Mouse (Mus musculus): ENCODE data around the gene Gnl2.

Gene Gnl2

DNA sequence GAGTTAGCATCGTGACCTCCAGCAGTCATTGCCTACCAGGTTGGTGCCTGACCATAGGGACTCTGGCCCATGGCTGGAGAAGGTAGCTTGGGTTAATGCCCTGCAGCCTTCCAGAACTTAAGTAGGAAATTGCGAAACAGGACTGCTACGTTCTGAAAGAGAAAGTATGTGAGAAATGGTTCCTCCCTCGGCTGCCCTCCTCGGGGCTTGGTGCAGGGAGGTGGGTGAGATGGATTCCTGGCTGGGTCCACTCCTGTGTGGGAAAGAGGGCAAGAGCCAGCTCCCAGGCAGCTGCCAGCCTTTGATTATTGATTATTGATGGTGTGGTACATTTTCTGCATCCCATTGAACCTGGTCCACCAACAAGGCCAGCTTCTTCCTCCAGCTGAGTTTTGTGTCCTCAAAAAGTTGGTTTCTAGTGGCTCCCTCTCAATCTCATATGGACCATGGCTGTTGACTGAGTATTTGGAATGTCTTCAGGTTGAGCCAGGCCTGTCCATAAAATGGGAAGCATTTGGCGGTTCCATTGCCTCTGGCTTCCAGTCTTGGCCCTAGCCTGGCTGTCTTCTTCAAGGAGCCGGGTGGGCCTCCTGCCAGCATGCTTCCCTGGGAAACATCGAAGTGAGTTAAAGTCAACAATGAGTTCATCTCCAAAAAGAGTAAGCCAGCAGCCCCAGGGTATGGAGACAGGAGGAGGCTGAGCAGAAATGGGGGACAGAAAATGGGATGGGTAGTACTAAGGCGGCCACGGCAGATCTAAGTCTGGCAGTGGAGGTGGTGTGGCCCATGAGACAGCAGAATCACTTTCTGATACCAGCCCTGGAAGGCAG, at the start of gene Gnl2:
TSS of gene Gnl2 (plus strand) at position 780 of the 830 bp plus-strand sequence.
- Histone ChIP-seq H3K4me1 (replicated peaks; ENCODE audit: low read depth, low read length) (peaks cover 4% of the 10 kb centered on the region; the same call in 1 of the 2 replicates), H3K4me3 (replicated peaks; ENCODE audit: low read length) (no peak within 1 kb of the TSS), H3K36me3 (ENCODE audit: insufficient read depth, low read length) (no peaks in the 10 kb centered on the region), H3K9me3 (ENCODE audit: low read length) (no peaks in the 10 kb centered on the region), H3K27me3 (ENCODE audit: insufficient read depth, low read length) (peaks cover 31% of the 10 kb centered on the region)
- no peak for TF ChIP-seq CTCF (conservative IDR thresholded peaks at IDR 0.05; ENCODE audit: low read length)
- TF ChIP-seq NANOG (IDR thresholded peaks at IDR 0.05; ENCODE audit: borderline replicate concordance, low read length) = no peak
- TF ChIP-seq POU5F1 (IDR thresholded peaks at IDR 0.05; ENCODE audit: borderline replicate concordance, low read length) = no peak

DNA sequence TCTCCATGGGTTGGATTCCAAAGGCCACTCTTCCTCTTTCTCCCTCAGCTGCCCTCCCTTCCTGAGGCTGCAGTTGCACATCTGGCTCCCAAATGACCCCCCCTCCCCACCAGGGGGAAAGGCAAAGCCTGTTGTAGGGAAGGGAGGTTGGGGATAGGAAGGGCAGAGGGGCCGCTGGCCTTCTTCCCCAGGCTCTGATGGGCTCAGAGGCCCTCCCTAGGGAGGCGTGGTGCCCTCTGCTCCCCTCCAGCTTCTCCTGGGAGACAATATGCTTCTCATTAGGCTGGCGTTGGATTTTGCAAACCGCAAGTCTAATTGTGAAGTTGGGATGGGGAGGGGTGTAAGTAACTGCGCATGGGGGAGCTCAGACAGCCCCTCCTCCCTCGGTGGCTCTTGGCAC, 47.7 kb upstream of the Gnl2 start:
- Histone ChIP-seq H3K4me1 (replicated peaks; ENCODE audit: low read depth, low read length) (peaks cover 18% of the 10 kb centered on the region), H3K27me3 (ENCODE audit: insufficient read depth, low read length) (peaks cover 53% of the 10 kb centered on the region), H3K4me3 (replicated peaks; ENCODE audit: low read length) (0 out of 2 replicates have a peak overlapping the region, but pooled peaks have one; percentile 4), H3K9me3 (ENCODE audit: low read length) (no peaks in the 10 kb centered on the region), H3K36me3 (ENCODE audit: insufficient read depth, low read length) (no peaks in the 10 kb centered on the region)
- TF ChIP-seq NANOG (IDR thresholded peaks at IDR 0.05; ENCODE audit: borderline replicate concordance, low read length) (no peak), POU5F1 (IDR thresholded peaks at IDR 0.05; ENCODE audit: borderline replicate concordance, low read length) (no peak), CTCF (conservative IDR thresholded peaks at IDR 0.05; ENCODE audit: low read length) (no peak)

DNA sequence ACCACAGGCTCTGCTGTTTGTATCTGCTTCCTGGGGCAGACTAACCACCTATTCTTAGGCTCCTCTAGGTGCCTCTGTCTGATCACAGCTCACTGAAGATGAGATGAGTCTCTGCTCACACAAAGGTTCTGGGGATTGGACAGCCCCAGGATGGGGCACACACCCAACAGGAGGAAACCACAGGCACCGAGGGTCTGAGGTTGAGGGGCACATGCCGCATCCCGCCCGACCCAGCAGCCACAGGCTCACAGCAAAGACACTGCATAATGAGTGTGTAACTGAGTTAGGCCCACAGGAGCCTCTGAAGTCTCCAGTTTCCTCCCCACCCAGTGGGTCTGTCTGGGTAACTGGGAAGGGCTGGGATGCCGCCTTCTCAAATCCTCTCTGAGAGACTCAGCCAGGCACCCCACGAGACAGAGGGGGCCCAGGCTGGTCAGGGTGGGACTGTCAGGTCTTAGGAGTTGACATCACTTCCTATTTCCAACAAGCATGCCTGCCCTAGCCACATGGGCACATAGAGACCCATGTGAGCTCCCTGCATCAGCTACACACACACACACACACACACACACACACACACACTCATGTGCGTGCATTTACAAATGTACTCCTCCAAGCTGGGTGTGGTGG, 47.1 kb upstream of the Gnl2 start:
- Histone ChIP-seq H3K4me3 (replicated peaks; ENCODE audit: low read length) (0 out of 2 replicates have a peak overlapping the region, but pooled peaks have one; percentile 4), H3K36me3 (ENCODE audit: insufficient read depth, low read length) (no peaks in the 10 kb centered on the region), H3K4me1 (replicated peaks; ENCODE audit: low read depth, low read length) (peaks cover 18% of the 10 kb centered on the region), H3K27me3 (ENCODE audit: insufficient read depth, low read length) (peaks cover 51% of the 10 kb centered on the region), H3K9me3 (ENCODE audit: low read length) (no peaks in the 10 kb centered on the region)
- TF ChIP-seq POU5F1 (IDR thresholded peaks at IDR 0.05; ENCODE audit: borderline replicate concordance, low read length) = no peak
- no peak for TF ChIP-seq CTCF (conservative IDR thresholded peaks at IDR 0.05; ENCODE audit: low read length)
- TF ChIP-seq NANOG (IDR thresholded peaks at IDR 0.05; ENCODE audit: borderline replicate concordance, low read length) = no peak

DNA sequence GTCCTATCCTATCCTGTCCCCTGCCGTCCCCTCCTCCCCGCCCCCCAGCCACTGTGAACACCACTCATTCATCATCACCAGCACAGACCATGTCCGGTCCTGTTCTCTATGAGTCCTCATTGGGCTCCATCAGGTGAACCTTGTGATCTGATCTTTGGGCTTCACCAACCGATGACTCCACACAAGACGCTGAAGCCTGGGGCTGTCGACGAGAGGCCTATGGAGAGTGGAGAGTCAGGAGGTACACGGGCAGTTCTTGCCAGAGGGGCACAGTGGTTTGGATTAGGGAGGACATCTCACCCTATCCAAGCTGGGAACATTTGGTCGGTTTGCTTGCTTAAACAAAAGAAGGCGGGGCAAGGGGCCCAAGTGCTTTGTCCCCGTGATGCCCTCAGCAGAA, 46.2 kb upstream of the Gnl2 start:
- Histone ChIP-seq H3K9me3 (ENCODE audit: low read length) (no peaks in the 10 kb centered on the region), H3K36me3 (ENCODE audit: insufficient read depth, low read length) (no peaks in the 10 kb centered on the region), H3K4me1 (replicated peaks; ENCODE audit: low read depth, low read length) (peaks cover 15% of the 10 kb centered on the region), H3K27me3 (ENCODE audit: insufficient read depth, low read length) (peaks cover 50% of the 10 kb centered on the region), H3K4me3 (replicated peaks; ENCODE audit: low read length) (no peak overlapping the region)
- TF ChIP-seq NANOG (IDR thresholded peaks at IDR 0.05; ENCODE audit: borderline replicate concordance, low read length) (no peak), CTCF (conservative IDR thresholded peaks at IDR 0.05; ENCODE audit: low read length) (no peak), POU5F1 (IDR thresholded peaks at IDR 0.05; ENCODE audit: borderline replicate concordance, low read length) (no peak)

DNA sequence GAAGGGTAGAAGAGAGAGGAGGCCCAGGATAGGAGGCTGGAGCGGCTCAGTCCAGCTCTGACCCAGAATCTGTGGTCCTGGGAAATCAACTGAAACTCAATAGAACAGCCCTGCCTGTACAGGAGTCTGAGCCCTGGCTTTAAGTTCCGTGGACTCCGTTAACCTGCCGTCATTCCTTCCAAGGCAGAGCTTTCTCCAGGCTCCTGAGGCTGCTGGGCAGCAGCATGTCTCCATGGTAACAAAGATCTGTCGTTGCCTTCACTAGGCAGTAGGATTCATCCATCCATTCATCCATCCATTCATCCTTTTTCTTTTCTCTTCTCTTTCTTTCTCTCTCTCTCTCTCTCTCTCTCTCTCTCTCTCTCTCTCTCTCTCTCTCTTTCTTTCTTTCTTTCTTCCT, 45.7 kb upstream of the Gnl2 start:
- peaks cover 14% of the 10 kb centered on the region for H3K4me1 ChIP-seq (replicated peaks; ENCODE audit: low read depth, low read length)
- TF ChIP-seq NANOG (IDR thresholded peaks at IDR 0.05; ENCODE audit: borderline replicate concordance, low read length) = no peak
- no peak for TF ChIP-seq POU5F1 (IDR thresholded peaks at IDR 0.05; ENCODE audit: borderline replicate concordance, low read length)
- TF ChIP-seq CTCF (conservative IDR thresholded peaks at IDR 0.05; ENCODE audit: low read length) = no peak
- H3K27me3 ChIP-seq (ENCODE audit: insufficient read depth, low read length) = peaks cover 46% of the 10 kb centered on the region
- no peaks in the 10 kb centered on the region for H3K36me3 ChIP-seq (ENCODE audit: insufficient read depth, low read length)
- H3K4me3 ChIP-seq (replicated peaks; ENCODE audit: low read length) = no peak overlapping the region
- no peaks in the 10 kb centered on the region for H3K9me3 ChIP-seq (ENCODE audit: low read length)

DNA sequence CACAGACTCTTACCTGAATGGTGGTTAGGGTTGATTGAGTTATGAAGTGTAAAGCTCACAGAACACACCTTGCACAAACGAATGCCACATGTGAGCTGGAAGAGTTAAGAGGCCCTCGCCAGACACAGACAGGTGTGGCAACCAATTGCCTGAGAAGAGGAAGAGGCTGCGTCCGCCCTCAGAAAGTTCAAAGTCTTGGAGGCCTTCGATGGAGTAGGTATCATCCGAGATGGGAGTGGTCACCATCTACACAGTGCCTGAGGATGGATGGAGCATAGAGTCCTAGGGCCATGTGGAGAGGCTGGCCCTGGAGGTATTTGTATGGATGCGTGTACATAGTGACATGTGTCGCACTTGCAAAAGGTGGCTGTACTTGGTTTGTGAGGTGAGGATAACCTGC, 45.3 kb upstream of the Gnl2 start:
- TF ChIP-seq POU5F1 (IDR thresholded peaks at IDR 0.05; ENCODE audit: borderline replicate concordance, low read length) = no peak
- TF ChIP-seq CTCF (conservative IDR thresholded peaks at IDR 0.05; ENCODE audit: low read length) = no peak
- no peak for TF ChIP-seq NANOG (IDR thresholded peaks at IDR 0.05; ENCODE audit: borderline replicate concordance, low read length)
- Histone ChIP-seq H3K27me3 (ENCODE audit: insufficient read depth, low read length) (peaks cover 45% of the 10 kb centered on the region), H3K9me3 (ENCODE audit: low read length) (no peaks in the 10 kb centered on the region), H3K36me3 (ENCODE audit: insufficient read depth, low read length) (no peaks in the 10 kb centered on the region), H3K4me3 (replicated peaks; ENCODE audit: low read length) (no peak overlapping the region), H3K4me1 (replicated peaks; ENCODE audit: low read depth, low read length) (peaks cover 14% of the 10 kb centered on the region)

DNA sequence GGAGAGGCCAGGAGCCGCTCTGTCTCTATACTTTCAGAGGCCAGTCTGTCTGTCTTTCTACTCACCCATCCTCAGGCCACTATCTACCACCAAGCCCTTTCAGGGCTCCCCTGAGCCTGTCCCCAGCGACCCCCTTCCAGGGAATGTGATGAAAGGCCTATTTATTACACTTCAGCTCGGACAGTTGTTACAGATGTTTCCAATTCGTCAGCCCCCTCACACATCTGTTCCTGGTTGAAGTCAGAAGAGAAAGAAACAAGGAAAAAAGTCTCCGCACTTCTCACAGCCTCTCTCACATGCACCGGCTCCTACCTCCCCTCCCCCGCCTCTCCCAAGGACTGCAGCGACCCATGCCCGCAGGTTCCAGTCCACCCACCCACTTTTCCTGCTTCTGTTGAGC, 44.1 kb upstream of the Gnl2 start:
- Histone ChIP-seq H3K27me3 (ENCODE audit: insufficient read depth, low read length) (peaks cover 45% of the 10 kb centered on the region), H3K4me1 (replicated peaks; ENCODE audit: low read depth, low read length) (peaks cover 14% of the 10 kb centered on the region), H3K9me3 (ENCODE audit: low read length) (no peaks in the 10 kb centered on the region), H3K36me3 (ENCODE audit: insufficient read depth, low read length) (no peaks in the 10 kb centered on the region), H3K4me3 (replicated peaks; ENCODE audit: low read length) (no peak overlapping the region)
- TF ChIP-seq NANOG (IDR thresholded peaks at IDR 0.05; ENCODE audit: borderline replicate concordance, low read length) (no peak), POU5F1 (IDR thresholded peaks at IDR 0.05; ENCODE audit: borderline replicate concordance, low read length) (no peak), CTCF (conservative IDR thresholded peaks at IDR 0.05; ENCODE audit: low read length) (no peak)

DNA sequence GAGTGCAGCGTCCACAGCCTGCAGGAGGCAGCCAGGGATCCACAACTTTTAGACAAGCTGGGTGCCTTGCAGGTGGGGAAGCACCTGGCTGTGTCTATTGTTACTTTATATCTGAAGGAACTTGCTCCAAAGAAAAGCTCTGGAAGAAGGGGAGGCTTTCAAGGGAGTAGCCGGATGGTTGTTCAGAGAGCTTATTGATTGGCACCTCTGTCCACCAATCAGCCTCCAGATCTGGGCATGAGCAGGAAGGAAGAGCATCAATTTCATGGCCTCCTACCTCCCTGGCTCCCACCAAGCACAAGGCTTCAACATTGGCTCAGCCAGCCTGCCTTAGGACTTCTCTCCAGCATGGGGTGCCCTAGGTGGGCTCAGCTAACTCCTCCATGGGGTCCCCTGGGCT, 43.1 kb upstream of the Gnl2 start:
- TF ChIP-seq CTCF (conservative IDR thresholded peaks at IDR 0.05; ENCODE audit: low read length) (no peak), POU5F1 (IDR thresholded peaks at IDR 0.05; ENCODE audit: borderline replicate concordance, low read length) (no peak), NANOG (IDR thresholded peaks at IDR 0.05; ENCODE audit: borderline replicate concordance, low read length) (no peak)
- Histone ChIP-seq H3K27me3 (ENCODE audit: insufficient read depth, low read length) (peaks cover 38% of the 10 kb centered on the region), H3K4me1 (replicated peaks; ENCODE audit: low read depth, low read length) (peaks cover 14% of the 10 kb centered on the region), H3K36me3 (ENCODE audit: insufficient read depth, low read length) (no peaks in the 10 kb centered on the region), H3K9me3 (ENCODE audit: low read length) (no peaks in the 10 kb centered on the region), H3K4me3 (replicated peaks; ENCODE audit: low read length) (no peak overlapping the region)

All from E14TG2a.4 (cell line).